Mouse (Mus musculus) 3T3-L1 (cell line): ENCODE results near the gene Ccdc74a.
A peak's percentile ranks its signal among the peaks of the same experiment; 100 is the strongest.

Experiments
- DNase-seq: peaks from one replicate; pipeline ENCODE4 v3.0.0-alpha.2; 2015; ENCODE audit warnings: low read depth, low spot score

The Ccdc74a gene

GRCm38 (mm10) chr16:17646310-17647114 lies at the start of gene Ccdc74a:
Gene Ccdc74a (plus strand): TSS chr16:17646470.
- peak; percentile 80 for DNase-seq

GRCm38 (mm10) chr16:17600944-17601562 lies 45.2 kb upstream of the Ccdc74a start:
- DNase-seq: peak; percentile 16

GRCm38 (mm10) chr16:17604941-17605340 lies 41.3 kb upstream of the Ccdc74a start:
- no peak for DNase-seq

GRCm38 (mm10) chr16:17605684-17606083 lies 40.6 kb upstream of the Ccdc74a start:
- no peak for DNase-seq

- peak; percentile 73 for DNase-seq
Measured at GRCm38 (mm10) chr16:17611383-17611782, 34.9 kb upstream of the Ccdc74a start.

GRCm38 (mm10) chr16:17614740-17615139 lies 31.5 kb upstream of the Ccdc74a start:
- peak; percentile 62 for DNase-seq

- no peak for DNase-seq
Measured at GRCm38 (mm10) chr16:17616212-17616611, 30.1 kb upstream of the Ccdc74a start.

GRCm38 (mm10) chr16:17617922-17618565 lies 28.2 kb upstream of the Ccdc74a start:
- peak; percentile 60 for DNase-seq

GRCm38 (mm10) chr16:17619198-17620105 lies 26.8 kb upstream of the Ccdc74a start, which contains the start of gene Smpd4:
Gene Smpd4 (plus strand): TSS chr16:17619354.
- DNase-seq: peak; percentile 92

- no peak for DNase-seq
Measured at GRCm38 (mm10) chr16:17621936-17622335, 24.3 kb upstream of the Ccdc74a start.

GRCm38 (mm10) chr16:17625488-17626268 lies 20.6 kb upstream of the Ccdc74a start:
- peak; percentile 78 for DNase-seq

- no peak for DNase-seq
Measured at GRCm38 (mm10) chr16:17626269-17626555, 20.1 kb upstream of the Ccdc74a start.

GRCm38 (mm10) chr16:17632580-17632979 lies 13.7 kb upstream of the Ccdc74a start:
- DNase-seq: no peak

GRCm38 (mm10) chr16:17633481-17634181 lies 12.6 kb upstream of the Ccdc74a start:
- DNase-seq: peak; percentile 34

GRCm38 (mm10) chr16:17636904-17637303 lies 9.4 kb upstream of the Ccdc74a start:
- DNase-seq: no peak

- no peak for DNase-seq
Measured at GRCm38 (mm10) chr16:17637610-17638009, 8.7 kb upstream of the Ccdc74a start.

- no peak for DNase-seq
Measured at GRCm38 (mm10) chr16:17638036-17638628, 8.1 kb upstream of the Ccdc74a start.

- DNase-seq: no peak
Measured at GRCm38 (mm10) chr16:17639081-17639480, 7.2 kb upstream of the Ccdc74a start.

- no peak for DNase-seq
Measured at GRCm38 (mm10) chr16:17639951-17640350, 6.3 kb upstream of the Ccdc74a start.

- DNase-seq: no peak
Measured at GRCm38 (mm10) chr16:17640706-17641105, 5.6 kb upstream of the Ccdc74a start.
